Mouse (Mus musculus): ENCODE measurements around the gene Gm20815. TPM values are rescaled to one million over a fixed set of nuclear protein-coding genes. Genes with fewer than 3 reads are reported as not detected.
"Not testable (repeated sequence)": the region's sequence is repeated elsewhere in the genome, so short reads cannot be mapped to it uniquely, and the experiment has no call there.

Gm20815 gene
- polyA plus RNA-seq (2016; fragmentation: Nextera tagmentation; extraction: Ambion mirVana) = not detected in 2 replicates

GRCm38 (mm10) chrY:8835069-8835468 lies at the start of gene Gm20815:
TSS of gene Gm20815 (minus strand) at chrY:8835169.
- not testable (repeated sequence) for H3K4me1 ChIP-seq; H3K27me3 ChIP-seq (ENCODE audit: low read depth, poor library complexity, severe bottlenecking); H3K9me3 ChIP-seq (replicated peaks); H3K4me3 ChIP-seq; DNase-seq (ENCODE audit: low spot score); H3K36me3 ChIP-seq; H3K27ac ChIP-seq (replicated peaks)
- WGBS = 67% methylated on average over 1 of the region's 4 CpGs

Measured in midbrain, embryonic 10.5 days (tissue).